Mouse (Mus musculus): ENCODE measurements at regions not wholly inside any gene's neighbourhood (a gene's known extent, or its start where the extent isn't known, plus 50 kb on each side); places are given as distances from the start of the nearest gene placed in this dataset.

DNA sequence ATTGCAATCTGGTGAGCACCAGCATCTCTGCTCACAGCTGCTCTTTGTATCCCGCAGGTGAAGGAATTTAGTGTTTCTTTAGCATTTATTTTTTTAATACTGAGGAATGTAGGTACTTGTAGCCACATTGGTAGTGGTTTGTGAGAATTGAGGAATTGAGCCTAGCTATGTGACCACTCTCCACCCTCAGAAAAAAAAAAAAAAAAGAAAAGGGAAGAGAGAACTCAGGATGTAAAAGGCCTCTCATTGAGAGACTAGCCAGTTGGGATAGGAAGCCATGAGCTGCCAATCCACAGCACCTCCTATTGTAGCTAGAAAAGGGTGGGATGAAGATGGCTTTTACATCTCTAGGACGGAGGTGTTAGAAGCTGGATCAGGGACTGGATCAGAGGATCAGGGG, 252.0 kb upstream of the Ptger4 start:
- TF ChIP-seq CTCF (conservative IDR thresholded peaks at IDR 0.05; ENCODE audit: low read length) (no peak), NANOG (IDR thresholded peaks at IDR 0.05; ENCODE audit: borderline replicate concordance, low read length) (no peak), POU5F1 (IDR thresholded peaks at IDR 0.05; ENCODE audit: borderline replicate concordance, low read length) (no peak)

Measured in E14TG2a.4 (cell line).